Mouse (Mus musculus) lung, postnatal 10 days (tissue): ENCODE data around the gene CN725425.

Experiments
- DNase-seq: peaks from one replicate; pipeline ENCODE4 v3.0.0; 2021

CN725425 gene

GRCm38 (mm10) chr15:91237294-91237693, 38.0 kb downstream of the CN725425 start:
- DNase-seq = no peak

- no peak for DNase-seq
These were observed 41.5 kb downstream of the CN725425 start for GRCm38 (mm10) chr15:91240683-91241335.

- peak; percentile 17 for DNase-seq
These were observed 51.5 kb downstream of the CN725425 start for GRCm38 (mm10) chr15:91250815-91251214.

- no peak for DNase-seq
These were observed 52.5 kb downstream of the CN725425 start for GRCm38 (mm10) chr15:91251544-91252408.

- DNase-seq = no peak
These were observed 53.7 kb downstream of the CN725425 start for GRCm38 (mm10) chr15:91252956-91253355.

- no peak for DNase-seq
These were observed 56.0 kb downstream of the CN725425 start for GRCm38 (mm10) chr15:91255308-91255707.

GRCm38 (mm10) chr15:91257140-91257539, 57.8 kb downstream of the CN725425 start:
- no peak for DNase-seq

GRCm38 (mm10) chr15:91260578-91260977, 61.3 kb downstream of the CN725425 start:
- no peak for DNase-seq

- DNase-seq = no peak
These were observed 64.6 kb downstream of the CN725425 start for GRCm38 (mm10) chr15:91263926-91264325.

GRCm38 (mm10) chr15:91268532-91268931, 69.2 kb downstream of the CN725425 start:
- no peak for DNase-seq

GRCm38 (mm10) chr15:91275961-91276360, 76.7 kb downstream of the CN725425 start:
- no peak for DNase-seq

- DNase-seq = no peak
These were observed 80.3 kb downstream of the CN725425 start for GRCm38 (mm10) chr15:91279571-91279970.

GRCm38 (mm10) chr15:91281521-91281920, 82.2 kb downstream of the CN725425 start:
- peak; percentile 16 for DNase-seq

GRCm38 (mm10) chr15:91282822-91283221, 83.5 kb downstream of the CN725425 start:
- peak; percentile 83 for DNase-seq

- DNase-seq = peak; percentile 41
These were observed 84.1 kb downstream of the CN725425 start for GRCm38 (mm10) chr15:91283418-91283817.

GRCm38 (mm10) chr15:91299319-91299835, 100.1 kb downstream of the CN725425 start:
- peak; percentile 68 for DNase-seq

GRCm38 (mm10) chr15:91301366-91301765, 102.1 kb downstream of the CN725425 start:
- DNase-seq = peak; percentile 93

- peak; percentile 72 for DNase-seq
These were observed 105.1 kb downstream of the CN725425 start for GRCm38 (mm10) chr15:91304296-91304852.
